Mouse (Mus musculus): ENCODE data around the gene Tmem25. TPM values are rescaled to one million over a fixed set of nuclear protein-coding genes. Genes with fewer than 3 reads are reported as not detected.

The Tmem25 gene
- not detected for polyA plus RNA-seq (2017; shearing (Covaris generic))

DNA sequence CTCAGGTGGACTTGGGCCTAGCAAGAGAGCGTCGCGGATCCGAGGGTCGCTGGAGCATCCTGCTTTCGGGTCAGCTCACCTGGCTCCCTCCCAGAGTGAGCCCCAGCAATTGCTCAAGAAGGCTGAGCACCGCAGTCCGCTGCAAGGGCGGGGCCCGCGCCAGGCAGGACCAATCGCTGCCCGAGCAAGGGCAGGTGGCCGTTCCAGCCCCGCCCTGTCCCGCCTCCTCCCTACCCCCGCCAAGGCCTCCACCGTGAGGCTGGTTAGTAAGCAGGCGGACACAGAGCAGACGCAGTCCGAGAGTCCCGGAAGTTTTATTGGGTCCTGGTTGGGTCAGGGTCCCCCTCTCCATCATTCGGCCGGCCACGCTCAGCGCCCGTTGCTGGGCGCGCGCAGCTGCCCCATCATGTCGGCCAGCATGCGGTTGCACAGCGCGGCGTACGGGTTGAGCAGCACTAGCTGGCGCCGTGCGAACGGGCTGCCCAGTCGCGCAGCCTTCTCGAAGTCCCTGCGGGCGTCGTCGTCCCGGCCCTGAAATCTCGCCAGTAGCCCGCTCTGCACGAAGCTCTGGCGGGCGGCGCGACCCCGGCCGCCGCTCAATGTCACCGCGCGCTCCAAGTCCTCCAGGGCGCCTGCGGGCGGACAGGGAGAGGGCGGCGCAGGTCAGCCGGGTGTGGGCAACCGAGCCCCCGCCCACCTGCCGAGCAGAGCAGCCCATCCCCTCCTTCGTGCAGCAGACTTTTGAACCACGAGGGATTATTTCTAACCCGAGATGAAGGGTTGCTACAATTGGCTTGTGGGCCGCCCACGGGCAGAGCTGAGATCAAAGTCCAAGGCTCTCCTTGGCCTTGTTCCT, at the start of gene Tmem25:
TSS of gene Tmem25 (minus strand) at position 206 of the 856 bp plus-strand sequence.

DNA sequence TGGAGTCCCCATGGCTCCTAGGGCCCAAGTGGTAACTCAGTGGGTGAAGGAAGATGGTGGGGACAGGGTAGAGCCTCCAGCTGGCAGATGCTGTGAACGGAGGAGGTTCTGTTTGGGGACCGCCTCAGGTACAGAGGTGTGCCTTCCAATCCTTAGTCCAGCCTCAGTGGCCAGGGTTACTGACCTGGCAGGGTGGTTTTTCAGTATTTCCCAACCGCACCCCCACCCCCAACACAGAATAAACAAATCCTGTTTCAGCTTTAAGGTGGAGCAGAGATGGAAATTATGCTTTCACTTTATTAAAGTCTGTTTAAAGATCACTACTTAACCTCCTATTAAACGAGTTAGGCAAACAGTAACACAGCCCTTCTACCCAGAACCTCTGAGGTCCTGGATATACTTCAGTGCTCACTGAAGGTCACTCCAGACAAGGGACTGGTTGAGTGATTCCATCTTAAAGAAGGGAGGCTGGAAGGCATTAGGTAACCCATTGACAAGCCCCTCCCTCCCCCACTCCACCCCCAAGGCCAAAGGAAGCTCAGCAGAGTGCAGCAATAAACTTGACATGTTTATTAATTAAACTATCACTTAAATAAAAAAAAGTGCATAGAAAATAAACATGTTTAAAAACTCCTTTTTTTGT, 3.8 kb upstream of the Tmem25 start, which contains the start of gene Ttc36:
TSS of gene Ttc36 (minus strand) at position 265 of the 643 bp plus-strand sequence.

DNA sequence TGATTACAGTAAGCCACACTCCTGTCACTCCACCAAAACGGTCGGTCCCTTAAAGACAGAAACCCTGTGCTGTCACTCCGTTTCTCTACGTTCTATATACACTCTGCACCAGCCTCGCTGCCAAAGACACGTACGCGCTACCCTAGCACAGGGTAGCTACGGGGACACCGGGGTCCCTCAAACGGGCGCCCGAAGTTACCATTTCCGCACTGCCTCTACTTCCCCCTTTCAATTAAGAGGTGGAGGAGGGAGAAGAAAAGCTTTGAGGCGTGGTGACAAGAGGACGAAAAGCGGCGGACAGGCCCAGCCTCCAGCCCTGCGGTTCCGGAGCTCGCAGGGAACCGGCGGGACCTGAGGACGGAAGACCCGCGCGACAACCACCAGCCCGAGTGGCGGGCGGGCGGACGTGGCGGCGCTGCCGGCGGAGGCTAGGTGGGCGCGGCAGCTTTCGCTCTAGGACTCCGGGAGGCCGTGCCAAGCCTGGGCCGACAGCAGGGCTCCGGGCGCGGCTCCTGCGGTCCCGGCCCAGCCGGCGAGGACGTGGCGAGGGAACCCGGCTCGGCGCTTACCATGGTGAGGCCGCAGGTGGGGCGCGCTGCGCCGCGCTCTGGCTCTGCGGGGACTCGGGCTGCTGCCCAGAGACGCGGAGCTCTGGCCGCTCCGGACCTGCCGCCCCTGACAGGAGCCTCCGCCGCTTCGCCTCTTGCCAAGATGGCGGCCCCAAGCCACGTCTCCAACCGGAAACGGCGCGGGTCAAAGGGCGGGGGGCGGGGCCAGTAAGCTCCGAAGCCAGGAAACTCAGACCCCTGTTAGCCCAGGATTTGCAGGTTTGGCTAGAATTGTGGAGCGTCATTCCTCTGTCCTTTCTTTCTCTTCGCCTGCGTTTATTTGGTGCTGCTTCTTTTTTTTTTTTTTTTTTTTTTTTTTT, 31.7 kb downstream of the Tmem25 start, which contains the start of the genes Arcn1 and Ift46:
TSS of gene Arcn1 (minus strand) at position 745 of the 928 bp plus-strand sequence.
TSS of gene Ift46 (plus strand) at position 808 of the 928 bp plus-strand sequence.

Other genes with a start within 250 kb of the Tmem25 start
- gene Cxcr5, start 237.4 kb downstream of the Tmem25 start, polyA plus RNA-seq (2017; shearing (Covaris generic)), result 3.2 TPM
- 59.3 TPM for gene Ddx6, start 194.4 kb downstream of the Tmem25 start, polyA plus RNA-seq (2017; shearing (Covaris generic))
- gene Treh, start 126.1 kb downstream of the Tmem25 start, polyA plus RNA-seq (2017; shearing (Covaris generic)), result not detected
- gene Phldb1, start 64.1 kb downstream of the Tmem25 start, polyA plus RNA-seq (2017; shearing (Covaris generic)), result 0.55 TPM
- 150 TPM for gene Arcn1, start 31.5 kb downstream of the Tmem25 start, polyA plus RNA-seq (2017; shearing (Covaris generic))
- 23.7 TPM for gene Ift46, start 31.4 kb downstream of the Tmem25 start, polyA plus RNA-seq (2017; shearing (Covaris generic))
- gene Ttc36, start 3.8 kb upstream of the Tmem25 start, polyA plus RNA-seq (2017; shearing (Covaris generic)), result not detected
- 81.7 TPM for gene Kmt2a, start 82.0 kb upstream of the Tmem25 start, polyA plus RNA-seq (2017; shearing (Covaris generic))
- gene Atp5l, start 121.4 kb upstream of the Tmem25 start, polyA plus RNA-seq (2017; shearing (Covaris generic)), result 245 TPM
- 48.9 TPM for gene Ube4a, start 166.3 kb upstream of the Tmem25 start, polyA plus RNA-seq (2017; shearing (Covaris generic))
- 741 TPM for gene Cd3g, start 181.1 kb upstream of the Tmem25 start, polyA plus RNA-seq (2017; shearing (Covaris generic))
- gene Cd3d, start 182.5 kb upstream of the Tmem25 start, polyA plus RNA-seq (2017; shearing (Covaris generic)), result 510 TPM
- 970 TPM for gene Cd3e, start 210.3 kb upstream of the Tmem25 start, polyA plus RNA-seq (2017; shearing (Covaris generic))
- 0.12 TPM for gene Mpzl2, start 240.5 kb upstream of the Tmem25 start, polyA plus RNA-seq (2017; shearing (Covaris generic))